In genomic region chr10:94377844-94378243, GRCm38 (mm10) we compare ENCODE assay signal across 8 mouse cellular contexts.
DNase-seq lines count a peak whose midpoint lies in the region; ATAC-seq and TF ChIP-seq lines count a peak whose summit lies in the region.

No protein-coding gene starts in this region.

- peak overlapping the region; percentile 32 for H3K4me2 ChIP-seq in lung, postnatal 0 days (replicated peaks; ENCODE audit: low read depth, low read length)

- no peaks in the 10 kb centered on the region for H3K9me3 ChIP-seq in lung, postnatal 0 days (ENCODE audit: low read length)

- intact Hi-C loops in heart, adult 2 months (cut with DNase I), result no loop called here
- intact Hi-C loops in heart, postnatal 10 days (cut with DNase I), result no loop called here

- no peak for TF ChIP-seq CTCF in heart, adult 2 months (IDR thresholded peaks at IDR 0.05)
- 0 out of 2 replicates have a peak, but pooled peaks have one; percentile 1 for TF ChIP-seq CTCF in lung, postnatal 0 days (IDR thresholded peaks at IDR 0.05)
- TF ChIP-seq CTCF in lung, adult 2 months (IDR thresholded peaks at IDR 0.05; ENCODE audit: insufficient read depth, low read length), result no peak

- no peak for TF ChIP-seq EP300 in heart, adult 2 months (IDR thresholded peaks at IDR 0.05; ENCODE audit: insufficient read depth, low read depth, low read length)
- no peak for TF ChIP-seq EP300 in lung, postnatal 0 days (IDR thresholded peaks at IDR 0.05)

- DNase-seq in heart, adult 2 months, result no peak
- DNase-seq in heart, postnatal 10 days, result no peak
- no peak for DNase-seq in lung, postnatal 0 days (ENCODE audit: low spot score)
- no peak for DNase-seq in lung, adult 2 months
- peak; percentile 32 for DNase-seq in kidney, postnatal 10 days
- DNase-seq in right cerebral cortex, postnatal 10 days (ENCODE audit: low spot score in 2 of 2), result peak; percentile 28 to 56
- no peak for DNase-seq in adrenal gland, postnatal 10 days
- no peak for DNase-seq in gastrocnemius, postnatal 4 days (ENCODE audit: low spot score in 2 of 2)

- peak; percentile 30 for ATAC-seq in lung, postnatal 0 days

- H3K9ac ChIP-seq in heart, adult 2 months (ENCODE audit: low read depth, low read length), result no peak overlapping the region
- H3K9ac ChIP-seq in lung, postnatal 0 days (replicated peaks; ENCODE audit: low read depth), result no peak overlapping the region

- H3K27me3 ChIP-seq in heart, adult 2 months (ENCODE audit: control insufficient read depth, insufficient read depth, low read length), result no peaks in the 10 kb centered on the region
- no peaks in the 10 kb centered on the region for H3K27me3 ChIP-seq in lung, postnatal 0 days (replicated peaks; ENCODE audit: insufficient read depth, low read length)

- peaks cover 3% of the 10 kb centered on the region for H3K4me1 ChIP-seq in heart, adult 2 months (ENCODE audit: control insufficient read depth, insufficient read depth, low read length)
- 0 out of 2 replicates have a peak, but pooled peaks cover 6% of the 10 kb centered on the region for H3K4me1 ChIP-seq in lung, postnatal 0 days (ENCODE audit: insufficient read depth, low read depth, low read length)
- H3K4me1 ChIP-seq in lung, adult 2 months (ENCODE audit: control insufficient read depth, insufficient read depth, low read length), result peaks cover 5% of the 10 kb centered on the region; the same call in 1 of the 2 replicates

- TF ChIP-seq POLR2A in heart, adult 2 months (IDR thresholded peaks at IDR 0.05; ENCODE audit: insufficient read depth, low read depth, low read length), result no peak
- no peak for TF ChIP-seq POLR2A in lung, adult 2 months (IDR thresholded peaks at IDR 0.05; ENCODE audit: borderline replicate concordance, extremely low read depth, low read depth, low read length)

- peak overlapping the region; percentile 36 for H3K4me3 ChIP-seq in heart, adult 2 months
- no peak overlapping the region for H3K4me3 ChIP-seq in lung, postnatal 0 days (ENCODE audit: low read depth, low read length)
- no peak overlapping the region for H3K4me3 ChIP-seq in lung, adult 2 months (replicated peaks; ENCODE audit: extremely low read depth, low read depth, low read length)

- no peaks in the 10 kb centered on the region for H3K79me2 ChIP-seq in heart, adult 2 months (replicated peaks; ENCODE audit: control insufficient read depth, insufficient read depth, low read length)

- 63% methylated on average over 10 of the region's 10 CpGs for WGBS in heart, adult 2 months
- WGBS in lung, postnatal 0 days, result 52% methylated on average over 10 of the region's 10 CpGs
- WGBS in lung, adult 2 months, result 60% methylated on average over 10 of the region's 10 CpGs

- H3K27ac ChIP-seq in heart, adult 2 months, result peak overlapping the region; percentile 62
- peak overlapping the region; percentile 59; the same call in 1 of the 2 replicates for H3K27ac ChIP-seq in lung, postnatal 0 days (ENCODE audit: low read length)

- H3K36me3 ChIP-seq in heart, adult 2 months (ENCODE audit: control insufficient read depth, insufficient read depth, low read length), result no peaks in the 10 kb centered on the region
- H3K36me3 ChIP-seq in lung, postnatal 0 days (ENCODE audit: insufficient read depth, low read length), result no peaks in the 10 kb centered on the region

Comparison
In these comparisons a context has a peak if more than half of its experiments do, and no peak if none do; other contexts are left out.
1. DNase-seq: peak in kidney, postnatal 10 days (single experiment) and right cerebral cortex, postnatal 10 days (2 of 2); none in heart, adult 2 months (0 of 2), heart, postnatal 10 days (0 of 2), lung, postnatal 0 days (single experiment), lung, adult 2 months (single experiment), adrenal gland, postnatal 10 days (single experiment) and gastrocnemius, postnatal 4 days (0 of 2).